Mouse (Mus musculus): ENCODE results near the gene Pced1b.
A peak's percentile ranks its signal among the peaks of the same experiment; 100 is the strongest.

GRCm38 (mm10) chr15:97327500-97328081, 80.7 kb downstream of the Pced1b start:
- TF ChIP-seq CTCF (IDR thresholded peaks at IDR 0.05) = peak; percentile 76
- no peak for TF ChIP-seq EP300 (IDR thresholded peaks at IDR 0.05; ENCODE audit: insufficient read depth, low read depth, low read length)
- no peak for TF ChIP-seq POLR2A (IDR thresholded peaks at IDR 0.05; ENCODE audit: insufficient read depth, low read depth, low read length)

Data from heart, adult 2 months (tissue).